Mouse (Mus musculus) kidney, embryonic 15.5 days (tissue): ENCODE results near the gene Rpap3. TPM values are rescaled to one million over a fixed set of nuclear protein-coding genes. Genes with fewer than 3 reads are reported as not detected.

Experiments used
- ATAC-seq: fragments of 200-750 bp; cut with Nextera tagmentation; replicated peaks from 2 replicates; pipeline ENCODE4 v1.8.0; 2017; ENCODE audit warnings: moderate TSS enrichment; ENCODE audit not compliant: low FRiP score
- H3K27ac ChIP-seq: fragments of 300-500 bp; sonication (generic); 2 replicates; pipeline ENCODE4 v1.5.1; 2015; ENCODE audit warnings: mild to moderate bottlenecking, inconsistent platforms
- H3K27me3 ChIP-seq: fragments of 300-500 bp; sonication (generic); 2 replicates; pipeline ENCODE4 v1.6.1; 2015; ENCODE audit warnings: inconsistent platforms
- H3K36me3 ChIP-seq: fragments of 300-500 bp; sonication (generic); 2 replicates; pipeline ENCODE4 v1.6.1; 2015; ENCODE audit warnings: inconsistent platforms
- H3K4me1 ChIP-seq: fragments of 300-500 bp; sonication (generic); 2 replicates; pipeline ENCODE4 v1.6.1; 2015; ENCODE audit warnings: inconsistent platforms
- H3K4me2 ChIP-seq: fragments of 300-500 bp; sonication (generic); 2 replicates; pipeline ENCODE4 v1.6.1; 2015; ENCODE audit warnings: moderate library complexity, mild to moderate bottlenecking, inconsistent platforms
- H3K4me3 ChIP-seq: fragments of 300-500 bp; sonication (generic); replicated peaks from 2 replicates; pipeline ENCODE4 v1.5.1; 2015; ENCODE audit warnings: mild to moderate bottlenecking, inconsistent platforms
- H3K9ac ChIP-seq: fragments of 300-500 bp; sonication (generic); 2 replicates; pipeline ENCODE4 v1.6.1; 2015; ENCODE audit warnings: mild to moderate bottlenecking, inconsistent platforms
- H3K9me3 ChIP-seq: fragments of 300-500 bp; sonication (generic); replicated peaks from 2 replicates; pipeline ENCODE4 v1.6.1; 2016; ENCODE audit warnings: inconsistent platforms
- WGBS: fragments of 180-500 bp; shearing (Covaris S2); methylation state at CpG from one replicate; pipeline ENCODE4 v1.1.7; 2015; ENCODE audit warnings: mixed read lengths; 5-methylcytosine and 5-hydroxymethylcytosine counted together
- polyA plus RNA-seq: library from polyadenylated mRNA; unstranded; fragments of >200 nt; fragmentation: Nextera tagmentation; extraction: Ambion mirVana; gene quantifications from 2 replicates; pipeline ENCODE4 v1.2.1, GENCODE M21; 2015

The Rpap3 gene
- polyA plus RNA-seq, 1 experiment from 2014 or later, result 33.8 TPM

DNA sequence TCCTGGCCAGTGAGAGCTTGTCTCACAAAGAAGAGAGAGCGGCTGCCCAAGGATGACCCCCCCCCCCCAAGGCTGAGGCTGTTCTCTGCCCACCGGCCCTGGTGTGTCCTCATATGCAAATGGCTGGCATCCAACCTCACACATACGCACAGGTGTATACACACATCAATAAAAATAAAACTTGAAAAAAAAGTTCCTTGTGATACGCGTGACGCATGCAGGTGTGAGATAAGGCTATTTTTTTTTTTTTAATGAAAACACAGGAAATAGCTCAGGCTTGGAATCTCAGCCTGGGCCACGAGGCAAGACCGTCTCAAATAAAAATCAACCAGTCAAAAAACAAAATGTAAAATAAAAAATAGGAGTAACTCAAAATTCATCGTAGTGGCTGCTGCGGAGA is 40.7 kb upstream of the Rpap3 start:
- ATAC-seq, result no peak
- 89% methylated on average over 10 of the region's 10 CpGs for WGBS

DNA sequence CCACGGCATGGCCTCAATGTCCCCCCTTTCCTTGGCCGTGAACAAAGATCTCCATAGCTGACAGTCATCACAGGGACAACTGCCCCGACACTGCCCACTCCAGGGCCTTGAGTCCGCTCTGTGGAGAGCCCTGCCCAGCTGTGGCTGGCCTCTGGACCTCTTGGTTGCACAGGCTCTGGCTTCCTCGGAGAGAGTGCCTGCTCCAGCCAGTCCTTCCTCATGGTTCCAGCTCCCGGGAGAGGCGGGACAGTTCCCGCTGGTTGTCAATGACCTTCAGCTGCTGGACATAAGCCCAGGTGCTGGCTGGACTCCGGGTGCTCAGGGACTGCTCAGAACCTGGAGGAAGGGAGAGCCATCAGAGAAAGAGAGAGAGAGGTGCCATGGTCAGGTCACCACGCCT is 39.7 kb upstream of the Rpap3 start:
- WGBS, result 69% methylated on average over 10 of the region's 10 CpGs
- H3K36me3 ChIP-seq, result peaks cover 50% of the 10 kb centered on the region
- peak overlapping the region; percentile 2; the same call in 1 of the 2 replicates for H3K27ac ChIP-seq
- no peaks in the 10 kb centered on the region for H3K27me3 ChIP-seq
- ATAC-seq, result no peak; the same call in 1 of the 2 replicates
- no peak overlapping the region for H3K9ac ChIP-seq
- no peak overlapping the region for H3K4me2 ChIP-seq
- no peak overlapping the region for H3K4me3 ChIP-seq
- no peaks in the 10 kb centered on the region for H3K9me3 ChIP-seq
- H3K4me1 ChIP-seq, result peaks cover 13% of the 10 kb centered on the region

More for the DNA sequence above, 40.7 kb upstream of the Rpap3 start:
- Histone ChIP-seq H3K9me3 (no peaks in the 10 kb centered on the region), H3K27me3 (no peaks in the 10 kb centered on the region), H3K27ac (no peak overlapping the region), H3K4me3 (no peak overlapping the region), H3K36me3 (peaks cover 50% of the 10 kb centered on the region), H3K4me1 (peaks cover 22% of the 10 kb centered on the region), H3K4me2 (no peak overlapping the region), H3K9ac (no peak overlapping the region)

DNA sequence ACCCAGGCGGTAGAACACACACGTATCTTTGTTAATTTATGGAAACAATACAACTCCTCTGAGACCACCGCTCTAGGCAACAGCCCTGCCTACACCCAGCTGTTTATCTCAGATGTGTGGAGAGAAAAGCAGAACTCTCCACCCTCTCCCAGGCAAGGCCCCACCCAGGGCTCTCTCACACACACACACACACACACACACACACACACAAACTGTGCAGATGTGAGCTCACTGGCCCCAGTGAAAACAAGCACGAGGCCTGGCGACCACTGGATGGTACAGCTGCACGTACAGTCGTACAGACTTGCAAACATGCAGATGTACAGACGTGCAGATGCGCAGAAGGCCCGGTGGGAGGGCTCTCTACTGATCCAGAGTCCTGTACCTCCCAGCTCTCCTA is 39.3 kb upstream of the Rpap3 start:
- Histone ChIP-seq H3K36me3 (peaks cover 50% of the 10 kb centered on the region), H3K4me2 (no peak overlapping the region)
- 55% methylated on average over 10 of the region's 10 CpGs for WGBS

DNA sequence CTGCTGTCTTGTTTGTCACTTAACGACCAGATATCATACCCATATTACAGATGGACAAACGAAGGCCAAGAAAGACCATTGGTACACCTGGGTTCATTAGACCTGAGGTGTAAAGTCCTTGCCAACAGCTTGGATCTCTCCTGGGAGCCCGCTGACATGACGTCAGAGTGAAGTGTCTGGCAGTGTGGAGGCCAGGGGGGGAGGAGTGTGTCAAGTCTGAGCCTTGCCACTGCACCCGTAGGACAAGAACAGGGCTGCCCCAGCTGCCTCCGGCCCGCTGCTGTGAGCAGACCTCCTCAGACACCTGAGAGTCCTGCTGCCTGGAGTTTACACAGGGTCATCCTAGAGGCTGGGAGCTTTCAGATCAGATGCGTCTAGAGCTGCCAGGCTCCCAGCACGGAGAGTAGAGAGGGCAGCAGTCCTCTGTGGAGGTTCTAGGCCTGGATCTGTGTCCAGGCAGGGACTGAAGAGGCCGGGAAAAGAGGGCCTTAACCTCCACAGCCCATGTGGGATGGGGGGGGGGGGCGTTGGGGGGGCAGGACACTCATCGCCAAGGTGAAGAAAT is 38.4 kb upstream of the Rpap3 start:
- Histone ChIP-seq H3K9ac (no peak overlapping the region), H3K27me3 (no peaks in the 10 kb centered on the region), H3K4me2 (no peak overlapping the region), H3K36me3 (peaks cover 43% of the 10 kb centered on the region), H3K9me3 (no peaks in the 10 kb centered on the region), H3K27ac (no peak overlapping the region), H3K4me1 (peaks cover 6% of the 10 kb centered on the region; the same call in 1 of the 2 replicates), H3K4me3 (no peak overlapping the region)
- WGBS, result 57% methylated on average over 12 of the region's 12 CpGs
- peak; percentile 18; the same call in 1 of the 2 replicates for ATAC-seq

More for the DNA sequence above, 39.3 kb upstream of the Rpap3 start:
- H3K4me1 ChIP-seq, result peaks cover 9% of the 10 kb centered on the region; the same call in 1 of the 2 replicates
- H3K9me3 ChIP-seq, result no peaks in the 10 kb centered on the region
- no peak for ATAC-seq
- no peaks in the 10 kb centered on the region for H3K27me3 ChIP-seq
- H3K9ac ChIP-seq, result no peak overlapping the region
- peak overlapping the region; percentile 2; the same call in 1 of the 2 replicates for H3K27ac ChIP-seq
- H3K4me3 ChIP-seq, result no peak overlapping the region

DNA sequence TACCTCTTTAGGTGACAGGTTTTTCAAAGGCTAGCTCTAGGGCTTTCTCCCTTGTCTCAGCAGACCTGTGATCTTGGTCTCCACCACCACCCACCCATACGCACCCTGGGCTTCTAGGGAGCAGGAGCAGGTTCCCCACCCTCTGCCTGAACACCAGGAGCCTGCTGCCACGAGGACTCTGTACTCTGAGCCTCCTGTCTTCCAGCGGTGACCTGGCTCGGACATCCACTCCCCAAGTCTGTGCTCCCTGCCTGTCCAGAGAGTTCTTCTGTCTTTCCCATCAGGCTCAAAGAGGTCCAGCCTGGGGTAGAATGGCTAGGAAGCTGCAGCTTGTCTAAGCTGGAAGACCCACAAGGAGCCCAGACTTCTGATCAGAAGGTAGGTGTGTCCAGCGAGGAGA is 37.6 kb upstream of the Rpap3 start:
- Histone ChIP-seq H3K36me3 (peaks cover 35% of the 10 kb centered on the region), H3K4me1 (peaks cover 6% of the 10 kb centered on the region; the same call in 1 of the 2 replicates), H3K27ac (no peak overlapping the region), H3K9ac (no peak overlapping the region), H3K4me3 (no peak overlapping the region), H3K27me3 (no peaks in the 10 kb centered on the region), H3K4me2 (no peak overlapping the region), H3K9me3 (no peaks in the 10 kb centered on the region)
- no peak for ATAC-seq
- 82% methylated on average over 5 of the region's 5 CpGs for WGBS

DNA sequence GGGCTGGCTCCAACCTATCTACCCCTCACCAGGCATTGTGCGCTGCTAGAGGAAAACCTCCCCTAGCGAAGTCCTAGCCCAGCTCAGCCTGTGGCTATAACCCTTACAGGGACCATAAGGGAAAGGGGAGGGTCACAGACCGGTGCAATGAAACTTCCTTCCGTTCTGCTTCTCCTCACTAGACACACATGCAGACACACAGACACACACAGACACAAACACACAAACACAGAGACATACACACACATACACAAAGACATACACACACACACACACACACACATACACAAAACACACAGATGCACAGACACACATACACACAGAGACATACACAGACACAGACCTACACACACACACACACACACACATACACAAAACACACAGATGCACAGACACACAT is 37.0 kb upstream of the Rpap3 start:
- H3K36me3 ChIP-seq, result peaks cover 29% of the 10 kb centered on the region
- ATAC-seq, result no peak
- no peak overlapping the region for H3K4me3 ChIP-seq
- H3K9me3 ChIP-seq, result no peaks in the 10 kb centered on the region
- no peaks in the 10 kb centered on the region for H3K27me3 ChIP-seq
- H3K4me2 ChIP-seq, result no peak overlapping the region
- no peak overlapping the region for H3K9ac ChIP-seq
- peaks cover 6% of the 10 kb centered on the region; the same call in 1 of the 2 replicates for H3K4me1 ChIP-seq
- H3K27ac ChIP-seq, result no peak overlapping the region
- 43% methylated on average over 4 of the region's 4 CpGs for WGBS

DNA sequence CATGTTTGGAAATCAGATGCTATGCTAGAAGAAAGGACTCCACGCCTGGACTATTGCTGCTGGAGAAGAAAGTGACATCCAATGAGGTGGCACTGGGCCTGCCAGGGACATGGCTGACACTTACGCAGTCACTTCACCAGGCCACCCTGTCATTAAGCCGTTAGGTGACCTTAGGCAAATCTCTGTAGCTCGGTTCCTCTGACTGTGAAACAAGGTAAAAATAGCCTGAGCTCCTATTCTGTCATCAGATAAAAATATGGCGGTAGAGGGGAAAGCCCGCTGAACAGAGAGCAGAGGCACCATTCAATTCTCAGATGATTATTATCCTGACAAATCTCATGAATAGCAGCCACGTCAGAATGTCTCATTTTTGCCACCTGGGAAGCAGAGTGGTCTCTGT is 36.4 kb upstream of the Rpap3 start:
- H3K9ac ChIP-seq, result no peak overlapping the region
- peaks cover 6% of the 10 kb centered on the region; the same call in 1 of the 2 replicates for H3K4me1 ChIP-seq
- H3K36me3 ChIP-seq, result peaks cover 24% of the 10 kb centered on the region
- H3K4me2 ChIP-seq, result no peak overlapping the region
- no peaks in the 10 kb centered on the region for H3K9me3 ChIP-seq
- H3K4me3 ChIP-seq, result no peak overlapping the region
- no peak for ATAC-seq
- H3K27me3 ChIP-seq, result no peaks in the 10 kb centered on the region
- 47% methylated on average over 7 of the region's 7 CpGs for WGBS
- no peak overlapping the region for H3K27ac ChIP-seq

DNA sequence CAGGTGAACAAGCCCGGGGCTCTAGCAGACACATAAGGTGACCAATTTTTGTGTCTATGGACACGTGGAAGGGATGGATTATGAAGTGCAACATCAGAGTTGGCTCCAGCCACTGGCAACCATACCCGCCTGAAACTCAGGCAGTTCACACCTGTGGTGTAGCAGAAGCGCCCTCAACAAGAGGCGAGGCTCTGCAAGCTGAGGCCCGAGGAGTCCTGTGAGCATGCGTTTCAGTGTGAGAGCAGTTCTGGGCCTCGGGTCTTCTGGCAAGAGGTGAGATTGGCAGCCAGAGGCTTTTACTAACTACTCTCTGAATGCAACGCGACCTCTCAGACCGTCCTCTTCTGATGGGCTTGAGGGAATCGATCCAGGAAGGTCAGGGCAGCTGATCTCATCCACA is 36.0 kb upstream of the Rpap3 start:
- WGBS, result 74% methylated on average over 12 of the region's 12 CpGs
- H3K4me1 ChIP-seq, result peaks cover 6% of the 10 kb centered on the region; the same call in 1 of the 2 replicates
- no peak overlapping the region for H3K9ac ChIP-seq
- no peak overlapping the region for H3K4me3 ChIP-seq
- no peaks in the 10 kb centered on the region for H3K27me3 ChIP-seq
- H3K9me3 ChIP-seq, result no peaks in the 10 kb centered on the region
- H3K27ac ChIP-seq, result no peak overlapping the region
- peaks cover 20% of the 10 kb centered on the region for H3K36me3 ChIP-seq
- no peak for ATAC-seq
- no peak overlapping the region for H3K4me2 ChIP-seq

DNA sequence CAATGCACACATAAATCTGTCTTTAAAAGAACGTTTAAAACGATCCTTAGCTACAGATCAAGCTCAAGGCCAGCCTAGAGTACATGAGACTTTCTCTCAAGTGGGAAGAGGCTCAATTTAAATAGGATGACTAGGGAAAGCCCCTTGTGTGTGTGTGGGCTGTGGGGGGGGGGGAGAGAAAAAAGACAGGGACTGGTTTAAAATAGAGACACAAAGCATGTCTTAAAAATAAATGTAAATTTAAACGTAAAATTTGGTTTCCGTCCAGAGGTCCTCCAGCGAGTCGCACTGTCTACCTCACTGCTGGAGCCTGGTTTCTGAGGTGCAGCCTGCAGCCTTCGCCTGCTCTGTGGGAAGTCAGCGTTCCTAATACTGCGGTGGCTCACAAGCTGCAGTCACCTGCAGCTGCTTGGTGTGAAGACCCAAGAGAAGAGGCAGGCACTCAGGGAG is 34.7 kb upstream of the Rpap3 start:
- Histone ChIP-seq H3K36me3 (peaks cover 6% of the 10 kb centered on the region), H3K4me1 (peaks cover 2% of the 10 kb centered on the region; the same call in 1 of the 2 replicates), H3K27me3 (no peaks in the 10 kb centered on the region), H3K27ac (no peak overlapping the region), H3K9ac (no peak overlapping the region), H3K4me2 (no peak overlapping the region), H3K4me3 (no peak overlapping the region), H3K9me3 (no peaks in the 10 kb centered on the region)
- 83% methylated on average over 9 of the region's 9 CpGs for WGBS
- ATAC-seq, result no peak

DNA sequence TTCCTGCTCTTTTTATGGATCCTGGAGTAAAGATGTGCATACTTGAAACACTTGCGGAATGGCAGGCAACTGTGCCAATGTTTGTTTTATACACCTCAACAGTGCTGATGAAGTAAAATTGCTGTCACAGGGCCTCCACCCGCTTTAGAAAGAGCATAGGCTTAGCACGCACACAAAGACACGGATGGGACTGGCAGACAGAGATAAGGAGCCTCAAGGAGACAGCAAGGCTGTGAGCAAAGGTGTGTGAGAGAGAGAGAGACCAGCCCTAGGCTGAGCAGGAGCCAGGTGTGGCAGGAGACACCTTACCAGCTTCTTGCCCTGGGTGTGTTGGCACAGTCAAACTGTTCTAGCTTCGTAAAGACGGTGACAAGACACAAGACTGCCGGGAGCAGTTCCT is 33.3 kb upstream of the Rpap3 start:
- no peaks in the 10 kb centered on the region for H3K9me3 ChIP-seq
- H3K9ac ChIP-seq, result no peak overlapping the region
- no peak overlapping the region for H3K4me3 ChIP-seq
- 85% methylated on average over 7 of the region's 7 CpGs for WGBS
- H3K27ac ChIP-seq, result no peak overlapping the region
- H3K4me2 ChIP-seq, result no peak overlapping the region
- ATAC-seq, result no peak
- no peaks in the 10 kb centered on the region for H3K27me3 ChIP-seq
- no peaks in the 10 kb centered on the region for H3K36me3 ChIP-seq
- H3K4me1 ChIP-seq, result no peaks in the 10 kb centered on the region

DNA sequence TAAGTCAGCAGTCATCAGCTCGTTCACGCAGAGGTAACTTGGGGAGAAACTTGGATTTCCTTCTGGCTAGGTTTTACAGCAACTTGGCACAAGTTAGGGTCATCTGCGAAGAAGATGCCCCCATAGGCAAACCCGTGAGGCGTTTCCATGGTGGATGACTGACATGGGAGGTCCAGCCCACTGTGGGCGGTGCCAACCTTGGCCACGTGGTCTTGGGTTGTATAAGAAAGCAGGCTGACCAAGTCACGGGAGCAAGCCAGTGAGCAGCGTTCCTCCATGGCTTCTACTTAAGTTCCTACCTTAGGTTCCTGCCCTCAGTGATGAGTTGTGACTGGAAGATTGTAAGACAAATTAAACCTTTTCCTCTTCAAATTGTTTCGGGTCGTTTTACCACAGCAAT is 26.4 kb upstream of the Rpap3 start:
- ATAC-seq, result no peak
- WGBS, result 90% methylated on average over 11 of the region's 11 CpGs
- no peaks in the 10 kb centered on the region; the same call in none of the 2 replicates for H3K9me3 ChIP-seq
- H3K4me1 ChIP-seq, result peaks cover 7% of the 10 kb centered on the region; the same call in 1 of the 2 replicates
- no peak overlapping the region for H3K27ac ChIP-seq
- H3K4me2 ChIP-seq, result no peak overlapping the region
- no peaks in the 10 kb centered on the region for H3K36me3 ChIP-seq
- H3K4me3 ChIP-seq, result no peak overlapping the region
- H3K9ac ChIP-seq, result no peak overlapping the region
- H3K27me3 ChIP-seq, result no peaks in the 10 kb centered on the region

DNA sequence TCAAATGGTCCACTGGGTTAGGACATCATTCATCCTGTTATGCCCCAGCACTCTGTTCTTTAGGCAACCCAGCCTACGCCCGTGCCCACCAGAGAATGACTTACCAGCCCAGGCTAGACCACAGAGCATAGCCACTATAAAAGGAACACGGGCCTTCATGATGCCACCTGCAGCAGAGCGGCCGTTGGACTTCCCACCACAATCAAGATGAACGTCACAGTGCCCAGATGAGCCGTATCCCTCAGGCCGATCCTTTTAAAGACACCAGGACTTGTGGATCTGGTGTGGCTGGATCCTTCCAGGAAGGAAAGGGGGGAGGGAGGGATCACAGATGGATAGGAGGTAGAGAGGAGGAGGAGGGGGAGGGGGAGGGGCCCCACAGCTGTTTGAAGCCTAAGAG is 25.5 kb upstream of the Rpap3 start, which contains the start of gene Endou:
TSS of gene Endou (minus strand) at position 229 of the 400 bp plus-strand sequence.
- ATAC-seq, result no peak
- Histone ChIP-seq H3K4me1 (peaks cover 7% of the 10 kb centered on the region; the same call in 1 of the 2 replicates), H3K27ac (no peak within 1 kb of the TSS), H3K36me3 (no peaks in the 10 kb centered on the region), H3K9me3 (no peaks in the 10 kb centered on the region; the same call in none of the 2 replicates), H3K27me3 (no peaks in the 10 kb centered on the region), H3K9ac (no peak within 1 kb of the TSS), H3K4me3 (no peak within 1 kb of the TSS), H3K4me2 (no peak within 1 kb of the TSS)
- WGBS, result 87% methylated on average over 8 of the region's 8 CpGs
